Mouse (Mus musculus): ENCODE measurements around the gene Tas2r134. TPM values are rescaled to one million over a fixed set of nuclear protein-coding genes. Genes with fewer than 3 reads are reported as not detected.

The Tas2r134 gene
- polyA plus RNA-seq, 1 experiment from 2014 or later: not detected

DNA sequence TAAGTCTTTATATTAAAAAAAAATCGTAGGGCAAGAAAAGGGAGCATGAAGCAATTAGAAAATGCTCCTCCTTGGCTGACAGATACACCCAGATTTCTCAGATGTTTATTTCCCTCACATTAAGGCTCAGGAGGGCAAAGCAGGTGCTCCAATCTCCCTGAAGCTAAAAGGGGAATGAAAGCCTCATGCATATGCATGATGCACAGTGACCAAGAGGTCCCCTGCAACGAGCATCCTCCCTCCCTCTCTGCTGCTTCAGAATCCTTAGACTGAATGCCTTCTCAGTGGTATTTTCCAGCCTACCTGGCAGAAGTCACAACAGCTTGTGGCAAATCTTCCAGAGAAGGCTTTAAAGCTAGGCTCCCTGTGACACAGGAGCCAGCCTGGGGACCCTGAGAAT is 16.4 kb upstream of the Tas2r134 start:
- Histone ChIP-seq H3K4me3 (no peak overlapping the region), H3K9ac (replicated peaks) (no peak overlapping the region), H3K36me3 (no peaks in the 10 kb centered on the region), H3K9me3 (no peaks in the 10 kb centered on the region), H3K27ac (replicated peaks) (peak overlapping the region; percentile 42), H3K4me1 (peaks cover 16% of the 10 kb centered on the region), H3K4me2 (replicated peaks) (peak overlapping the region; percentile 42), H3K27me3 (no peaks in the 10 kb centered on the region)
- ATAC-seq (replicated peaks): peak; percentile 75; the same call in 1 of the 2 replicates
- 13% methylated on average over 2 of the region's 2 CpGs for WGBS

DNA sequence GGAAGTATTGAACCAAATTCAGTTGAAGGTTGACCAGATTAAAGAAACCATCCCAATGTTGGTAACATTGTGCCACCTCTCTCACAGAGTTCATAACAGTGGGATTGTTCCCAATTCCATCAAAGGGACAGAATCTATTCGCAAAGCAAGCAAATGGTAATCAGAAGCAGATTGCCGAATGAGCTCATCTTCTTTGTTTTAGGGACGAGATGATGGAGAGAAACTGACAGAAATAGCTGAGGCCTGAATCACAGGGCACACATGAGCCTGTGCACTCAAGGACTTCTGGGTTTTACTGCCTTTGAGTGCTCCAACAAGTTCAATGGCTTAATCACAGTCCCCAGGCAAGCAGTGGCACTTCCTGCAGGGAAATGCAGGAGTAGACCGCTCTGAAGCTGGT is 13.6 kb upstream of the Tas2r134 start:
- H3K4me2 ChIP-seq (replicated peaks): no peak overlapping the region
- H3K27ac ChIP-seq (replicated peaks): no peak overlapping the region
- WGBS: 74% methylated on average over 4 of the region's 4 CpGs
- no peaks in the 10 kb centered on the region for H3K9me3 ChIP-seq
- no peak overlapping the region for H3K9ac ChIP-seq (replicated peaks)
- ATAC-seq (replicated peaks): no peak
- H3K4me3 ChIP-seq: no peak overlapping the region
- H3K36me3 ChIP-seq: no peaks in the 10 kb centered on the region
- peaks cover 16% of the 10 kb centered on the region for H3K4me1 ChIP-seq
- H3K27me3 ChIP-seq: no peaks in the 10 kb centered on the region

DNA sequence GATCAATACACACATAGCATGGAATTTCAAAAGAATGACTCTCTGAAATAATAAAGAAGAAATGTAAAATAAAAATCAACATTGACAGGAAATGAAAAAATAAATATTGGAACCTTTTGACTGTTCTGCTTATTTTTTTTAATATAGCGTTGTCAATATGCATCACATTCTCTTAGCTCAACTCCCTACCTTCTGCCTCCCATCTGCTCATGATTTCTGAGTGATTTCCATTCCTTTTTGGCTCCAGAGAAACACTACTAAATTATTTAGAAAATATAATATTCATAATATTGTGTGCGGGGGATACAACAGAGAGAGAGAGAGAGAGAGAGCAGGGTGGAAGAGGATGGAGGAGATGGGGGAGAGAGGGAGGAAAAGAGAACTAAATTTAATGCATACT is 5.4 kb upstream of the Tas2r134 start:
- Histone ChIP-seq H3K4me2 (replicated peaks) (no peak overlapping the region), H3K27me3 (no peaks in the 10 kb centered on the region), H3K9me3 (no peaks in the 10 kb centered on the region), H3K4me1 (0 out of 2 replicates have a peak, but pooled peaks cover 4% of the 10 kb centered on the region), H3K9ac (replicated peaks) (no peak overlapping the region), H3K4me3 (no peak overlapping the region), H3K27ac (replicated peaks) (no peak overlapping the region), H3K36me3 (no peaks in the 10 kb centered on the region)
- WGBS: 75% methylated on average over 2 of the region's 2 CpGs
- ATAC-seq (replicated peaks): no peak

DNA sequence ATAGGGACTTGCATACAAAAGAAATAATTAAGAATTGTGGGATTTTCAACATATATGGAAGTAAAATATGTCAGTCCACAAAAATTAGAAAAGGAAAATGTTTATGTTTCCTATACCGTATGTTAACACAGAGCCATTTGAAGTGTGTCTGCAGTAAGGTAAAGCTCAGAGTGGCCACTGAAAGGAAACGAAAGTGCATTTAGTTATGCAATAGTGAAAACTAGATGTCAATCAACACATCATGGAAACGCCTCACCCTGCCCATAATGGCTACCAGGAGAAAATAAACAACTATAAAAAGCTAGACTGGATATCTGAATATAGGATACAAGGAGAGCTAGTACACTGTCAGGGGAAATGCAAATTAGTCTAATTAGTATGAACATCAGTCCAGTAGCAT is 1.3 kb upstream of the Tas2r134 start:
- ATAC-seq (replicated peaks): no peak
- whole genome bisulfite sequencing: 79% methylated on average over 3 of the region's 3 CpGs
- H3K27me3 ChIP-seq: no peaks in the 10 kb centered on the region

GRCm38 (mm10) chr2:51631428-51631827 is 4.1 kb downstream of the Tas2r134 start:
- 79% methylated on average over 2 of the region's 2 CpGs for WGBS
- Histone ChIP-seq H3K9ac (replicated peaks) (no peak overlapping the region), H3K4me2 (replicated peaks) (no peak overlapping the region)

More for the DNA sequence above, 1.3 kb upstream of the Tas2r134 start:
- Histone ChIP-seq H3K4me2 (replicated peaks) (no peak overlapping the region), H3K9me3 (no peaks in the 10 kb centered on the region), H3K36me3 (no peaks in the 10 kb centered on the region), H3K4me1 (0 out of 2 replicates have a peak, but pooled peaks cover 4% of the 10 kb centered on the region), H3K27ac (replicated peaks) (no peak overlapping the region), H3K4me3 (no peak overlapping the region), H3K9ac (replicated peaks) (no peak overlapping the region)

GRCm38 (mm10) chr2:51637681-51638080 is 10.4 kb downstream of the Tas2r134 start:
- no peak overlapping the region for H3K9ac ChIP-seq (replicated peaks)
- H3K36me3 ChIP-seq: no peaks in the 10 kb centered on the region
- no peaks in the 10 kb centered on the region for H3K27me3 ChIP-seq
- no peaks in the 10 kb centered on the region for H3K9me3 ChIP-seq
- H3K27ac ChIP-seq (replicated peaks): no peak overlapping the region
- no peak overlapping the region for H3K4me3 ChIP-seq
- ATAC-seq (replicated peaks): no peak
- 81% methylated on average over 11 of the region's 11 CpGs for WGBS
- no peaks in the 10 kb centered on the region for H3K4me1 ChIP-seq
- no peak overlapping the region for H3K4me2 ChIP-seq (replicated peaks)

More at GRCm38 (mm10) chr2:51631428-51631827, 4.1 kb downstream of the Tas2r134 start:
- Histone ChIP-seq H3K27ac (replicated peaks) (no peak overlapping the region), H3K4me3 (no peak overlapping the region), H3K36me3 (no peaks in the 10 kb centered on the region), H3K27me3 (no peaks in the 10 kb centered on the region), H3K9me3 (no peaks in the 10 kb centered on the region), H3K4me1 (no peaks in the 10 kb centered on the region)
- ATAC-seq (replicated peaks): no peak

GRCm38 (mm10) chr2:51641635-51642034 is 14.3 kb downstream of the Tas2r134 start:
- Histone ChIP-seq H3K36me3 (no peaks in the 10 kb centered on the region), H3K9me3 (no peaks in the 10 kb centered on the region), H3K4me2 (replicated peaks) (no peak overlapping the region), H3K4me1 (no peaks in the 10 kb centered on the region), H3K27me3 (no peaks in the 10 kb centered on the region), H3K4me3 (no peak overlapping the region), H3K27ac (replicated peaks) (no peak overlapping the region), H3K9ac (replicated peaks) (no peak overlapping the region)
- ATAC-seq (replicated peaks): no peak
- WGBS: 88% methylated on average over 7 of the region's 7 CpGs

GRCm38 (mm10) chr2:51643244-51644139 is 16.2 kb downstream of the Tas2r134 start:
- Histone ChIP-seq H3K9me3 (no peaks in the 10 kb centered on the region), H3K36me3 (no peaks in the 10 kb centered on the region), H3K27ac (replicated peaks) (no peak overlapping the region), H3K27me3 (no peaks in the 10 kb centered on the region), H3K4me2 (replicated peaks) (no peak overlapping the region), H3K4me1 (no peaks in the 10 kb centered on the region), H3K9ac (replicated peaks) (no peak overlapping the region), H3K4me3 (no peak overlapping the region)
- no peak for ATAC-seq (replicated peaks)
- 77% methylated on average over 7 of the region's 7 CpGs for WGBS

GRCm38 (mm10) chr2:51647972-51648371 is 20.7 kb downstream of the Tas2r134 start:
- H3K4me3 ChIP-seq: no peak overlapping the region
- H3K4me2 ChIP-seq (replicated peaks): no peak overlapping the region
- H3K9me3 ChIP-seq: no peaks in the 10 kb centered on the region
- no peak for ATAC-seq (replicated peaks)
- H3K27ac ChIP-seq (replicated peaks): no peak overlapping the region
- no peak overlapping the region for H3K9ac ChIP-seq (replicated peaks)
- H3K27me3 ChIP-seq: no peaks in the 10 kb centered on the region
- H3K4me1 ChIP-seq: 0 out of 2 replicates have a peak, but pooled peaks cover 2% of the 10 kb centered on the region
- no peaks in the 10 kb centered on the region for H3K36me3 ChIP-seq
- 88% methylated on average over 3 of the region's 3 CpGs for WGBS

GRCm38 (mm10) chr2:51649887-51650286 is 22.6 kb downstream of the Tas2r134 start:
- no peak overlapping the region for H3K4me3 ChIP-seq
- H3K9ac ChIP-seq (replicated peaks): no peak overlapping the region
- H3K27ac ChIP-seq (replicated peaks): no peak overlapping the region
- H3K9me3 ChIP-seq: no peaks in the 10 kb centered on the region
- 71% methylated on average over 1 of the region's 1 CpGs for WGBS
- no peak for ATAC-seq (replicated peaks)
- H3K4me2 ChIP-seq (replicated peaks): no peak overlapping the region
- H3K4me1 ChIP-seq: 0 out of 2 replicates have a peak, but pooled peaks cover 2% of the 10 kb centered on the region
- H3K27me3 ChIP-seq: no peaks in the 10 kb centered on the region
- H3K36me3 ChIP-seq: no peaks in the 10 kb centered on the region

- ATAC-seq (replicated peaks): no peak
- H3K4me2 ChIP-seq (replicated peaks): no peak overlapping the region
- H3K27ac ChIP-seq (replicated peaks): no peak overlapping the region
- H3K9ac ChIP-seq (replicated peaks): no peak overlapping the region
- no peaks in the 10 kb centered on the region for H3K9me3 ChIP-seq
- WGBS: 96% methylated on average over 10 of the region's 10 CpGs
- H3K4me1 ChIP-seq: 0 out of 2 replicates have a peak, but pooled peaks cover 2% of the 10 kb centered on the region
- no peaks in the 10 kb centered on the region for H3K27me3 ChIP-seq
- H3K4me3 ChIP-seq: no peak overlapping the region
- no peaks in the 10 kb centered on the region for H3K36me3 ChIP-seq
These were observed 24.8 kb downstream of the Tas2r134 start for GRCm38 (mm10) chr2:51652086-51652485.

- no peak overlapping the region for H3K9ac ChIP-seq (replicated peaks)
- H3K27me3 ChIP-seq: no peaks in the 10 kb centered on the region
- no peaks in the 10 kb centered on the region for H3K4me1 ChIP-seq
- no peak for ATAC-seq (replicated peaks)
- H3K9me3 ChIP-seq: no peaks in the 10 kb centered on the region
- 39% methylated on average over 3 of the region's 3 CpGs for WGBS
- no peak overlapping the region for H3K4me3 ChIP-seq
- H3K4me2 ChIP-seq (replicated peaks): no peak overlapping the region
- no peaks in the 10 kb centered on the region for H3K36me3 ChIP-seq
- H3K27ac ChIP-seq (replicated peaks): no peak overlapping the region
These were observed 30.4 kb downstream of the Tas2r134 start for GRCm38 (mm10) chr2:51657684-51658083.
